Mouse (Mus musculus) midbrain, embryonic 13.5 days (tissue): ENCODE measurements around the gene B4galt2. TPM values are rescaled to one million over a fixed set of nuclear protein-coding genes. Genes with fewer than 3 reads are reported as not detected.

Experiments
- ATAC-seq: fragments of 200-750 bp; cut with Nextera tagmentation; 2 replicates; pipeline ENCODE4 v1.8.0; 2017; ENCODE audit warnings: mild to moderate bottlenecking, moderate TSS enrichment, moderate library complexity
- H3K27ac ChIP-seq: fragments of 300-500 bp; sonication (generic); 2 replicates; pipeline ENCODE4 v1.5.1; 2015; ENCODE audit warnings: inconsistent platforms, mild to moderate bottlenecking, moderate library complexity
- H3K27me3 ChIP-seq: fragments of 300-500 bp; sonication (generic); 2 replicates; pipeline ENCODE4 v1.6.1; 2015; ENCODE audit warnings: mild to moderate bottlenecking, inconsistent platforms
- H3K36me3 ChIP-seq: fragments of 300-500 bp; sonication (generic); 2 replicates; pipeline ENCODE4 v1.6.1; 2015; ENCODE audit warnings: mild to moderate bottlenecking, inconsistent platforms
- H3K4me1 ChIP-seq: fragments of 300-500 bp; sonication (generic); replicated peaks from 2 replicates; pipeline ENCODE4 v1.6.1; 2015; ENCODE audit warnings: inconsistent platforms
- H3K4me2 ChIP-seq: fragments of 300-500 bp; sonication (generic); replicated peaks from 2 replicates; pipeline ENCODE4 v1.6.1; 2015; ENCODE audit warnings: moderate library complexity, mild to moderate bottlenecking, inconsistent platforms
- H3K4me3 ChIP-seq: fragments of 300-500 bp; sonication (generic); replicated peaks from 2 replicates; pipeline ENCODE4 v1.5.1; 2015; ENCODE audit warnings: mild to moderate bottlenecking, inconsistent platforms
- H3K9ac ChIP-seq: fragments of 300-500 bp; sonication (generic); replicated peaks from 2 replicates; pipeline ENCODE4 v1.6.1; 2015; ENCODE audit warnings: mild to moderate bottlenecking, inconsistent platforms
- H3K9me3 ChIP-seq: fragments of 300-500 bp; sonication (generic); 2 replicates; pipeline ENCODE4 v1.6.1; 2016; ENCODE audit warnings: mild to moderate bottlenecking, inconsistent platforms
- WGBS: fragments of 180-500 bp; shearing (Covaris S2); methylation state at CpG from one replicate; pipeline ENCODE4 v1.1.7; 2015; 5-methylcytosine and 5-hydroxymethylcytosine counted together
- polyA plus RNA-seq: library from polyadenylated mRNA; unstranded; fragments of >200 nt; fragmentation: Nextera tagmentation; extraction: Ambion mirVana; gene quantifications from 2 replicates; pipeline ENCODE4 v1.2.1, GENCODE M21; 2015

B4galt2 gene
- polyA plus RNA-seq, 1 experiment from 2014 or later = 42.8 TPM

GRCm38 (mm10) chr4:117862823-117863222 is 20.5 kb downstream of the B4galt2 start:
- H3K27ac ChIP-seq = no peak overlapping the region
- peaks cover 6% of the 10 kb centered on the region; the same call in 1 of the 2 replicates for H3K27me3 ChIP-seq
- ATAC-seq = peak; percentile 63
- H3K9ac ChIP-seq = no peak overlapping the region
- H3K4me2 ChIP-seq = no peak overlapping the region
- no peaks in the 10 kb centered on the region for H3K9me3 ChIP-seq
- H3K4me1 ChIP-seq = peaks cover 22% of the 10 kb centered on the region
- no peaks in the 10 kb centered on the region for H3K36me3 ChIP-seq
- no peak overlapping the region for H3K4me3 ChIP-seq
- 29% methylated on average over 4 of the region's 4 CpGs for WGBS

GRCm38 (mm10) chr4:117860570-117860969 is 22.7 kb downstream of the B4galt2 start:
- Histone ChIP-seq H3K4me1 (peaks cover 18% of the 10 kb centered on the region), H3K4me2 (no peak overlapping the region), H3K27me3 (no peaks in the 10 kb centered on the region), H3K9ac (no peak overlapping the region), H3K36me3 (no peaks in the 10 kb centered on the region), H3K27ac (no peak overlapping the region), H3K4me3 (no peak overlapping the region), H3K9me3 (no peaks in the 10 kb centered on the region)
- no peak for ATAC-seq
- 84% methylated on average over 9 of the region's 9 CpGs for WGBS

GRCm38 (mm10) chr4:117858794-117859193 is 24.5 kb downstream of the B4galt2 start:
- H3K27me3 ChIP-seq = no peaks in the 10 kb centered on the region
- H3K9ac ChIP-seq = no peak overlapping the region
- no peaks in the 10 kb centered on the region for H3K9me3 ChIP-seq
- no peak overlapping the region for H3K27ac ChIP-seq
- peaks cover 25% of the 10 kb centered on the region for H3K4me1 ChIP-seq
- no peaks in the 10 kb centered on the region for H3K36me3 ChIP-seq
- WGBS = 62% methylated on average over 3 of the region's 3 CpGs
- H3K4me2 ChIP-seq = no peak overlapping the region
- ATAC-seq = no peak
- H3K4me3 ChIP-seq = no peak overlapping the region

- H3K9me3 ChIP-seq = no peaks in the 10 kb centered on the region
- peak overlapping the region; percentile 30; the same call in 1 of the 2 replicates for H3K27ac ChIP-seq
- no peaks in the 10 kb centered on the region for H3K36me3 ChIP-seq
- WGBS = 69% methylated on average over 9 of the region's 9 CpGs
- peaks cover 24% of the 10 kb centered on the region for H3K4me1 ChIP-seq
- H3K27me3 ChIP-seq = no peaks in the 10 kb centered on the region
- peak; percentile 25; the same call in 1 of the 2 replicates for ATAC-seq
- H3K9ac ChIP-seq = no peak overlapping the region
- H3K4me3 ChIP-seq = no peak overlapping the region
- no peak overlapping the region for H3K4me2 ChIP-seq
Observed at GRCm38 (mm10) chr4:117855146-117855545, 28.1 kb downstream of the B4galt2 start.

GRCm38 (mm10) chr4:117852152-117852868 is 31.0 kb downstream of the B4galt2 start:
- Histone ChIP-seq H3K27me3 (no peaks in the 10 kb centered on the region), H3K27ac (no peak overlapping the region), H3K4me1 (peaks cover 30% of the 10 kb centered on the region), H3K9ac (no peak overlapping the region), H3K9me3 (no peaks in the 10 kb centered on the region), H3K36me3 (no peaks in the 10 kb centered on the region), H3K4me2 (no peak overlapping the region), H3K4me3 (no peak overlapping the region)
- 91% methylated on average over 10 of the region's 10 CpGs for WGBS
- ATAC-seq = no peak

- no peak for ATAC-seq
- H3K27ac ChIP-seq = no peak overlapping the region
- H3K36me3 ChIP-seq = no peaks in the 10 kb centered on the region
- no peaks in the 10 kb centered on the region for H3K27me3 ChIP-seq
- no peaks in the 10 kb centered on the region for H3K9me3 ChIP-seq
- no peak overlapping the region for H3K4me2 ChIP-seq
- H3K4me3 ChIP-seq = no peak overlapping the region
- peaks cover 36% of the 10 kb centered on the region for H3K4me1 ChIP-seq
- no peak overlapping the region for H3K9ac ChIP-seq
- WGBS = 73% methylated on average over 7 of the region's 7 CpGs
Observed at GRCm38 (mm10) chr4:117850871-117851270, 32.4 kb downstream of the B4galt2 start.

- Histone ChIP-seq H3K9ac (no peak overlapping the region), H3K27ac (no peak overlapping the region), H3K4me1 (peaks cover 32% of the 10 kb centered on the region), H3K9me3 (no peaks in the 10 kb centered on the region), H3K36me3 (no peaks in the 10 kb centered on the region), H3K4me2 (no peak overlapping the region), H3K4me3 (no peak overlapping the region), H3K27me3 (no peaks in the 10 kb centered on the region)
- 87% methylated on average over 7 of the region's 7 CpGs for WGBS
- ATAC-seq = no peak
Observed at GRCm38 (mm10) chr4:117850176-117850575, 33.1 kb downstream of the B4galt2 start.

- Histone ChIP-seq H3K4me1 (peaks cover 29% of the 10 kb centered on the region), H3K27ac (peak overlapping the region; percentile 9; the same call in 1 of the 2 replicates), H3K4me3 (no peak overlapping the region), H3K9me3 (no peaks in the 10 kb centered on the region), H3K36me3 (no peaks in the 10 kb centered on the region), H3K27me3 (no peaks in the 10 kb centered on the region), H3K4me2 (0 out of 2 replicates have a peak overlapping the region, but pooled peaks have one; percentile 6), H3K9ac (0 out of 2 replicates have a peak overlapping the region, but pooled peaks have one; percentile 32)
- ATAC-seq = peak; percentile 51
- WGBS = 13% methylated on average over 5 of the region's 5 CpGs
Observed at GRCm38 (mm10) chr4:117849506-117849905, 33.8 kb downstream of the B4galt2 start.

- ATAC-seq = 0 out of 2 replicates have a peak, but pooled peaks have one; percentile 21
- H3K9me3 ChIP-seq = no peaks in the 10 kb centered on the region
- no peak overlapping the region for H3K4me3 ChIP-seq
- no peaks in the 10 kb centered on the region for H3K27me3 ChIP-seq
- no peaks in the 10 kb centered on the region for H3K36me3 ChIP-seq
- H3K9ac ChIP-seq = 0 out of 2 replicates have a peak overlapping the region, but pooled peaks have one; percentile 32
- 52% methylated on average over 17 of the region's 17 CpGs for WGBS
- peaks cover 29% of the 10 kb centered on the region for H3K4me1 ChIP-seq
- H3K4me2 ChIP-seq = no peak overlapping the region
- peak overlapping the region; percentile 9; the same call in 1 of the 2 replicates for H3K27ac ChIP-seq
Observed at GRCm38 (mm10) chr4:117849063-117849462, 34.2 kb downstream of the B4galt2 start.

- Histone ChIP-seq H3K9me3 (no peaks in the 10 kb centered on the region), H3K9ac (no peak overlapping the region), H3K4me3 (no peak overlapping the region), H3K4me1 (peaks cover 29% of the 10 kb centered on the region), H3K36me3 (no peaks in the 10 kb centered on the region), H3K27ac (0 out of 2 replicates have a peak overlapping the region, but pooled peaks have one; percentile 2), H3K27me3 (no peaks in the 10 kb centered on the region), H3K4me2 (no peak overlapping the region)
- ATAC-seq = peak; percentile 43
- WGBS = 33% methylated on average over 2 of the region's 2 CpGs
Observed at GRCm38 (mm10) chr4:117847011-117847410, 36.3 kb downstream of the B4galt2 start.

GRCm38 (mm10) chr4:117846261-117846660 is 37.0 kb downstream of the B4galt2 start:
- ATAC-seq = no peak
- 98% methylated on average over 4 of the region's 4 CpGs for WGBS

GRCm38 (mm10) chr4:117845316-117845715 is 38.0 kb downstream of the B4galt2 start:
- 69% methylated on average over 11 of the region's 11 CpGs for WGBS
- no peak for ATAC-seq

More at GRCm38 (mm10) chr4:117846261-117846660, 37.0 kb downstream of the B4galt2 start:
- no peaks in the 10 kb centered on the region for H3K27me3 ChIP-seq
- no peak overlapping the region for H3K4me3 ChIP-seq
- H3K27ac ChIP-seq = no peak overlapping the region
- no peak overlapping the region for H3K9ac ChIP-seq
- H3K36me3 ChIP-seq = no peaks in the 10 kb centered on the region
- no peaks in the 10 kb centered on the region for H3K9me3 ChIP-seq
- no peak overlapping the region for H3K4me2 ChIP-seq
- peaks cover 29% of the 10 kb centered on the region for H3K4me1 ChIP-seq

More at GRCm38 (mm10) chr4:117845316-117845715, 38.0 kb downstream of the B4galt2 start:
- Histone ChIP-seq H3K27ac (no peak overlapping the region), H3K9ac (no peak overlapping the region), H3K9me3 (no peaks in the 10 kb centered on the region), H3K36me3 (no peaks in the 10 kb centered on the region), H3K4me2 (no peak overlapping the region), H3K27me3 (no peaks in the 10 kb centered on the region), H3K4me3 (no peak overlapping the region), H3K4me1 (peaks cover 25% of the 10 kb centered on the region)
